Mouse (Mus musculus) liver, embryonic 14.5 days (tissue): ENCODE results near the gene Tmem233. TPM values are rescaled to one million over a fixed set of nuclear protein-coding genes. Genes with fewer than 3 reads are reported as not detected.
A peak's percentile ranks its signal among the peaks of the same experiment; 100 is the strongest.

Source experiments
- ATAC-seq: fragments of 200-750 bp; cut with Nextera tagmentation; 2 replicates; pipeline ENCODE4 v1.8.0; 2017; ENCODE audit warnings: moderate number of reproducible peaks, mild to moderate bottlenecking, moderate library complexity; ENCODE audit not compliant: insufficient read depth
- DNase-seq, 3 experiments: peaks; one replicate each; pipeline ENCODE4 v3.0.0-alpha.2; 2012 to 2013; ENCODE audit warnings: low read depth in 3 of 3, low spot score in 3 of 3
- H3K27ac ChIP-seq: fragments of 300-500 bp; sonication (generic); 2 replicates; pipeline ENCODE4 v1.5.1; 2014; ENCODE audit warnings: moderate library complexity, mild to moderate bottlenecking, control low read depth, inconsistent platforms
- H3K27me3 ChIP-seq: fragments of 300-500 bp; sonication (generic); 2 replicates; pipeline ENCODE4 v1.6.1; 2014; ENCODE audit warnings: mild to moderate bottlenecking, low read length, moderate library complexity; ENCODE audit not compliant: control insufficient read depth, insufficient read depth
- H3K36me3 ChIP-seq: fragments of 300-500 bp; sonication (generic); replicated peaks from 2 replicates; pipeline ENCODE4 v1.6.1; 2014; ENCODE audit warnings: low read depth; ENCODE audit not compliant: control insufficient read depth, insufficient read depth
- H3K4me1 ChIP-seq, 2 experiments: fragments of 200-500 bp in 1 of 2; fragments of 300-500 bp in 1 of 2; sonication (generic) in 1 of 2; replicated peaks; 2 replicates each; pipeline ENCODE4 v1.6.1; 2012 to 2014; ENCODE audit warnings: antibody characterized with exemption in 1 of 2, inconsistent platforms in 1 of 2, low read length in 1 of 2; ENCODE audit not compliant: control insufficient read depth in 2 of 2, insufficient read depth in 2 of 2
- H3K4me2 ChIP-seq: fragments of 300-500 bp; sonication (generic); 2 replicates; pipeline ENCODE4 v1.6.1; 2014; ENCODE audit warnings: low read depth, mild to moderate bottlenecking, control low read depth, moderate library complexity
- H3K4me3 ChIP-seq, 2 experiments: fragments of 200-500 bp in 1 of 2; fragments of 300-500 bp in 1 of 2; sonication (generic) in 1 of 2; 2 replicates each; pipeline ENCODE4 v1.5.1; 2012 to 2014; ENCODE audit warnings: low read depth in 2 of 2, low read length in 2 of 2, mild to moderate bottlenecking in 2 of 2, control low read depth in 1 of 2, inconsistent platforms in 1 of 2, moderate library complexity in 1 of 2; ENCODE audit not compliant: insufficient read depth in 1 of 2
- H3K9ac ChIP-seq: fragments of 300-500 bp; sonication (generic); replicated peaks from 2 replicates; pipeline ENCODE4 v1.6.1; 2014; ENCODE audit warnings: mild to moderate bottlenecking, control low read depth, moderate library complexity
- H3K9me3 ChIP-seq: fragments of 300-500 bp; sonication (generic); 2 replicates; pipeline ENCODE4 v1.6.1; 2016; ENCODE audit warnings: low read length, mixed read lengths; ENCODE audit not compliant: control insufficient read depth
- CTCF ChIP-seq: IDR thresholded peaks from 2 replicates; pipeline ENCODE4 v1.5.1; 2016; ENCODE audit warnings: antibody characterized with exemption, low read depth, control low read depth
- EP300 ChIP-seq: IDR thresholded peaks from 2 replicates; pipeline ENCODE4 v1.6.1; 2016; ENCODE audit warnings: antibody characterized with exemption, low read depth
- WGBS: fragments of 180-500 bp; shearing (Covaris S2); extraction: QIAGEN DNeasy Blood & Tissue Kit; methylation state at CpG from one replicate; pipeline ENCODE4 v1.1.7; 2014; ENCODE audit not compliant: insufficient replicate concordance; 5-methylcytosine and 5-hydroxymethylcytosine counted together
- polyA plus RNA-seq, 2 experiments: library from polyadenylated mRNA; depleted of rRNA in 1 of 2; stranded (reverse) in 1 of 2; unstranded in 1 of 2; fragments of >200 nt; fragmentation: Nextera tagmentation in 1 of 2; extraction: Ambion mirVana in 1 of 2; gene quantifications; 2 replicates each; pipeline versions ENCODE4 v1.2.1 to v1.2.3; 2012 to 2014

Tmem233 gene
- polyA plus RNA-seq (2012; rRNA removed) = not detected in 2 replicates
- not detected in 2 replicates for polyA plus RNA-seq (2014; fragmentation: Nextera tagmentation; extraction: Ambion mirVana)

GRCm38 (mm10) chr5:116083081-116083480 lies at the start of gene Tmem233:
Gene Tmem233, minus strand, starts transcription at chr5:116083244.
- no peak within 1 kb of the TSS for H3K4me3 ChIP-seq
- TF ChIP-seq CTCF (no peak), EP300 (no peak)
- no peak within 1 kb of the TSS for H3K4me2 ChIP-seq
- H3K9me3 ChIP-seq = no peaks in the 10 kb centered on the region
- no peaks in the 10 kb centered on the region for H3K27me3 ChIP-seq
- no peak within 1 kb of the TSS for H3K9ac ChIP-seq
- ATAC-seq (no peak), DNase-seq (no peak)
- H3K4me1 ChIP-seq = no peaks in the 10 kb centered on the region
- H3K36me3 ChIP-seq = no peaks in the 10 kb centered on the region
- 17% methylated on average over 17 of the region's 17 CpGs for whole genome bisulfite sequencing
- H3K27ac ChIP-seq = no peak within 1 kb of the TSS

GRCm38 (mm10) chr5:116123344-116123743 lies 40.3 kb upstream of the Tmem233 start:
- DNase-seq (peak; percentile 24 to 32 (median 31)), ATAC-seq (no peak)
- Histone ChIP-seq H3K27ac (no peak overlapping the region), H3K4me2 (no peak overlapping the region), H3K4me3 (no peak overlapping the region), H3K4me1 (no peaks in the 10 kb centered on the region), H3K36me3 (no peaks in the 10 kb centered on the region), H3K9me3 (no peaks in the 10 kb centered on the region), H3K27me3 (no peaks in the 10 kb centered on the region), H3K9ac (no peak overlapping the region)
- 11% methylated on average over 11 of the region's 11 CpGs for WGBS
- TF ChIP-seq CTCF = peak; percentile 93
- TF ChIP-seq EP300 = no peak

GRCm38 (mm10) chr5:116116567-116116966 lies 33.5 kb upstream of the Tmem233 start:
- H3K27ac ChIP-seq = no peak overlapping the region
- H3K4me1 ChIP-seq = no peaks in the 10 kb centered on the region
- no peak overlapping the region for H3K9ac ChIP-seq
- no peaks in the 10 kb centered on the region for H3K27me3 ChIP-seq
- H3K4me2 ChIP-seq = no peak overlapping the region
- WGBS = 22% methylated on average over 9 of the region's 9 CpGs
- DNase-seq = peak; percentile 10 to 52 (median 29)
- TF ChIP-seq EP300 (no peak), CTCF (peak; percentile 100)
- H3K36me3 ChIP-seq = no peaks in the 10 kb centered on the region
- ATAC-seq = no peak
- no peak overlapping the region for H3K4me3 ChIP-seq
- H3K9me3 ChIP-seq = no peaks in the 10 kb centered on the region

- H3K4me3 ChIP-seq = no peak overlapping the region
- no peak overlapping the region for H3K27ac ChIP-seq
- no peak overlapping the region for H3K4me2 ChIP-seq
- H3K9ac ChIP-seq = no peak overlapping the region
- TF ChIP-seq EP300 = no peak
- TF ChIP-seq CTCF = no peak
- H3K9me3 ChIP-seq = no peaks in the 10 kb centered on the region
- H3K27me3 ChIP-seq = no peaks in the 10 kb centered on the region
- no peaks in the 10 kb centered on the region for H3K36me3 ChIP-seq
- no peaks in the 10 kb centered on the region for H3K4me1 ChIP-seq
- DNase-seq = no peak
- WGBS = 47% methylated on average over 4 of the region's 4 CpGs
- ATAC-seq = no peak
Measured at GRCm38 (mm10) chr5:116116110-116116509, 33.1 kb upstream of the Tmem233 start.

GRCm38 (mm10) chr5:116115071-116115834 lies 32.2 kb upstream of the Tmem233 start:
- Histone ChIP-seq H3K4me1 (no peaks in the 10 kb centered on the region), H3K4me3 (no peak overlapping the region), H3K36me3 (no peaks in the 10 kb centered on the region), H3K9me3 (no peaks in the 10 kb centered on the region), H3K9ac (no peak overlapping the region), H3K4me2 (no peak overlapping the region), H3K27ac (no peak overlapping the region), H3K27me3 (no peaks in the 10 kb centered on the region)
- TF ChIP-seq CTCF = no peak
- no peak for TF ChIP-seq EP300
- DNase-seq (no peak), ATAC-seq (no peak)
- WGBS = 62% methylated on average over 14 of the region's 14 CpGs
